Mouse (Mus musculus) limb, embryonic 10.5 days (tissue): ENCODE data around the gene Dlg3. TPM values are rescaled to one million over a fixed set of nuclear protein-coding genes. Genes with fewer than 3 reads are reported as not detected.

Source experiments
- DNase-seq: peaks from one replicate; pipeline ENCODE4 v3.0.0-alpha.2; 2017; ENCODE audit warnings: low spot score
- H3K27ac ChIP-seq: fragments of 300-500 bp; sonication (generic); 2 replicates; pipeline ENCODE4 v1.5.1; 2016; ENCODE audit warnings: mild to moderate bottlenecking
- H3K27me3 ChIP-seq: fragments of 300-500 bp; sonication (generic); 2 replicates; pipeline ENCODE4 v1.6.1; 2016; ENCODE audit warnings: low read depth, mild to moderate bottlenecking; ENCODE audit not compliant: poor library complexity, severe bottlenecking
- H3K36me3 ChIP-seq: fragments of 300-500 bp; sonication (generic); 2 replicates; pipeline ENCODE4 v1.6.1; 2016; ENCODE audit warnings: mild to moderate bottlenecking, moderate library complexity
- H3K4me1 ChIP-seq: fragments of 300-500 bp; sonication (generic); 2 replicates; pipeline ENCODE4 v1.6.1; 2016
- H3K4me3 ChIP-seq: fragments of 300-500 bp; sonication (generic); 2 replicates; pipeline ENCODE4 v1.5.1; 2016; ENCODE audit warnings: mild to moderate bottlenecking, moderate library complexity
- H3K9me3 ChIP-seq: fragments of 300-500 bp; sonication (generic); replicated peaks from 2 replicates; pipeline ENCODE4 v1.6.1; 2016; ENCODE audit warnings: mild to moderate bottlenecking
- WGBS: fragments of 180-500 bp; shearing (Covaris S2); methylation state at CpG from one replicate; pipeline ENCODE4 v1.1.7; 2016; 5-methylcytosine and 5-hydroxymethylcytosine counted together
- polyA plus RNA-seq: library from polyadenylated mRNA; unstranded; fragments of >200 nt; fragmentation: Nextera tagmentation; extraction: Ambion mirVana; gene quantifications from 2 replicates; pipeline ENCODE4 v1.2.1, GENCODE M21; 2016

Gene Dlg3
- polyA plus RNA-seq, 1 experiment from 2014 or later, result 17.4 TPM

GRCm38 (mm10) chrX:100802034-100802433 is 34.5 kb downstream of the Dlg3 start:
- no peak overlapping the region for H3K27ac ChIP-seq
- peaks cover 90% of the 10 kb centered on the region for H3K27me3 ChIP-seq
- H3K36me3 ChIP-seq, result peaks cover 75% of the 10 kb centered on the region
- H3K4me1 ChIP-seq, result no peaks in the 10 kb centered on the region
- 79% methylated on average over 6 of the region's 6 CpGs for WGBS
- H3K9me3 ChIP-seq, result no peaks in the 10 kb centered on the region
- no peak overlapping the region for H3K4me3 ChIP-seq
- no peak for DNase-seq

GRCm38 (mm10) chrX:100811129-100811528 is 43.6 kb downstream of the Dlg3 start:
- Histone ChIP-seq H3K27me3 (peaks cover 99% of the 10 kb centered on the region), H3K9me3 (no peaks in the 10 kb centered on the region), H3K4me3 (no peak overlapping the region), H3K27ac (no peak overlapping the region), H3K4me1 (no peaks in the 10 kb centered on the region), H3K36me3 (peaks cover 100% of the 10 kb centered on the region)
- 88% methylated on average over 4 of the region's 4 CpGs for WGBS
- DNase-seq, result no peak

DNA sequence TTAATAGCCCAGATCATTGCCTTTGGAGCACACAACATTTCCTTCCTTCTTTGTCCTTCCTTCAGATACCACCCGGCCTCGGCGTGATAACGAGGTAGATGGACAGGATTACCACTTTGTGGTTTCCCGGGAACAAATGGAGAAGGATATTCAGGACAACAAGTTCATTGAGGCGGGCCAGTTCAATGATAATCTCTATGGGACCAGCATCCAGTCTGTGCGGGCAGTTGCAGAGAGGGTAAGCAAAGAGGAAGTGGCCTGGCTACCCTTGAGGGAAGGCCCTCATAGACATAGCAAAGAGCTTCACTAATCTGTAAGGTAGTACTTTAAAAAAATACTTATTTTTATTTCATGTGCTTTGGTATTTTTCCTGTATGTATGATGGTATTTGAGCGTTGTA is 46.6 kb downstream of the Dlg3 start:
- DNase-seq, result no peak
- Histone ChIP-seq H3K27ac (no peak overlapping the region), H3K36me3 (peaks cover 96% of the 10 kb centered on the region), H3K4me3 (no peak overlapping the region), H3K27me3 (peaks cover 96% of the 10 kb centered on the region), H3K9me3 (no peaks in the 10 kb centered on the region), H3K4me1 (no peaks in the 10 kb centered on the region)
- WGBS, result 94% methylated on average over 8 of the region's 8 CpGs

DNA sequence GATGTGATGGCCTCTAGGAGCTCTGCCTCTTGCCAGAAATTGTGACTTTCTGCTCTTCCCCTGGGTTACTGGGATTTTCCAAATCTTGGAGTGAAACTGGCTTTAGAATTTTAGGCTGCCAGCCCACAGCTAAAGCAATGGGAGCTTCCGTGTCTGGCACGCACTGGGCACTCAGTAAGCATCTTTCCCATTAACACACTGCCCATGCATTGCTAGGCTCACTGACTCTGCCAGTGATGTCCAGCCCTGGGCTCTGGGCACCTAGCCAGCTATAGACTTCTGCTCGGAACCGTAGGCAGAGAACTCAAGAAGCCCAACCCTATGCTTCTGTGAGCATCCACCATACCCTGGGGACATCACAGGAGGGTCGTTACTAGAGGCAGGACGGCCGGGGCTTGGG is 48.2 kb downstream of the Dlg3 start:
- WGBS, result 90% methylated on average over 7 of the region's 7 CpGs
- no peak overlapping the region for H3K27ac ChIP-seq
- H3K4me3 ChIP-seq, result no peak overlapping the region
- no peaks in the 10 kb centered on the region for H3K4me1 ChIP-seq
- peaks cover 81% of the 10 kb centered on the region for H3K36me3 ChIP-seq
- H3K27me3 ChIP-seq, result peaks cover 94% of the 10 kb centered on the region
- DNase-seq, result no peak
- H3K9me3 ChIP-seq, result no peaks in the 10 kb centered on the region

GRCm38 (mm10) chrX:100818681-100819080 is 51.2 kb downstream of the Dlg3 start:
- no peaks in the 10 kb centered on the region for H3K4me1 ChIP-seq
- WGBS, result 94% methylated on average over 9 of the region's 9 CpGs
- H3K36me3 ChIP-seq, result peaks cover 52% of the 10 kb centered on the region
- no peaks in the 10 kb centered on the region for H3K9me3 ChIP-seq
- H3K27me3 ChIP-seq, result peaks cover 92% of the 10 kb centered on the region
- H3K27ac ChIP-seq, result no peak overlapping the region
- no peak overlapping the region for H3K4me3 ChIP-seq
- no peak for DNase-seq

GRCm38 (mm10) chrX:100821149-100821548 is 53.6 kb downstream of the Dlg3 start:
- Histone ChIP-seq H3K4me1 (no peaks in the 10 kb centered on the region), H3K36me3 (peaks cover 27% of the 10 kb centered on the region), H3K27me3 (peaks cover 80% of the 10 kb centered on the region), H3K4me3 (no peak overlapping the region), H3K9me3 (no peaks in the 10 kb centered on the region), H3K27ac (no peak overlapping the region)
- no peak for DNase-seq
- WGBS, result 75% methylated on average over 1 of the region's 1 CpGs

- WGBS, result 78% methylated on average over 1 of the region's 1 CpGs
- peaks cover 81% of the 10 kb centered on the region for H3K27me3 ChIP-seq
- no peak overlapping the region for H3K27ac ChIP-seq
- no peaks in the 10 kb centered on the region for H3K4me1 ChIP-seq
- no peaks in the 10 kb centered on the region for H3K36me3 ChIP-seq
- H3K4me3 ChIP-seq, result no peak overlapping the region
- DNase-seq, result no peak
- H3K9me3 ChIP-seq, result no peaks in the 10 kb centered on the region
Observed at GRCm38 (mm10) chrX:100825557-100825956, 58.0 kb downstream of the Dlg3 start.

- 86% methylated on average over 2 of the region's 2 CpGs for WGBS
Observed at GRCm38 (mm10) chrX:100832806-100833205, 65.3 kb downstream of the Dlg3 start.

DNA sequence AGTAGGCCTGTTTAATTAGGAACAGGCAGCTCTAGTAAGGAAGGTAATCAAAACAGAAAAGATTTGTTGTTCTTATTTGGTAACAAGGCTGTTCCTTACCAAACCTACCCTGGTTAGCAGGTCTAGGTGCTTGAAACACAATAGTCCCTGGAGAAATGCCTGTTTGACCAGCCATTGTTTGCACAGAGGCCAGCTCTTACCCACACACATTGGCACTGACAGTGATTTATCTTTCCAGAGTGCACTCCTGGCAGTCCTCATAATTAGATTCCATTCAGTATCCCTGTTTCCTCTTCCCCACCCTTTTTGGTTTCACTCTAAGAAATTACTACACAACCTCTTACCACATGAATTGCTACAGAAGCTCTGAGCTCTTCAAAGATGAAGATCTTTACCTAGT is 71.7 kb downstream of the Dlg3 start:
- Histone ChIP-seq H3K27me3 (peaks cover 87% of the 10 kb centered on the region), H3K36me3 (no peaks in the 10 kb centered on the region)
- no peak for DNase-seq

More at GRCm38 (mm10) chrX:100832806-100833205, 65.3 kb downstream of the Dlg3 start:
- no peak overlapping the region for H3K4me3 ChIP-seq
- no peaks in the 10 kb centered on the region for H3K36me3 ChIP-seq
- no peaks in the 10 kb centered on the region for H3K9me3 ChIP-seq
- peaks cover 81% of the 10 kb centered on the region for H3K27me3 ChIP-seq
- no peak for DNase-seq
- no peaks in the 10 kb centered on the region for H3K4me1 ChIP-seq
- no peak overlapping the region for H3K27ac ChIP-seq

More for the DNA sequence above, 71.7 kb downstream of the Dlg3 start:
- H3K4me1 ChIP-seq, result no peaks in the 10 kb centered on the region
- no peaks in the 10 kb centered on the region for H3K9me3 ChIP-seq
- H3K27ac ChIP-seq, result no peak overlapping the region
- no peak overlapping the region for H3K4me3 ChIP-seq

Other genes with a start within 250 kb of the Dlg3 start
- gene Dgat2l6, start 242.9 kb upstream of the Dlg3 start, polyA plus RNA-seq, result not detected in 2 replicates
- not detected in 2 replicates for gene Awat1, start 195.5 kb upstream of the Dlg3 start, polyA plus RNA-seq
- gene P2ry4, start 172.9 kb upstream of the Dlg3 start, polyA plus RNA-seq, result not detected in 2 replicates
- not detected in 2 replicates for gene Arr3, start 162.2 kb upstream of the Dlg3 start, polyA plus RNA-seq
- gene Kif4, start 142.0 kb upstream of the Dlg3 start, polyA plus RNA-seq, result 32.8 and 39.7 TPM in 2 replicates
- 111 and 119 TPM in 2 replicates for gene Pdzd11, start 141.2 kb upstream of the Dlg3 start, polyA plus RNA-seq
- gene Gdpd2, start 37.8 kb upstream of the Dlg3 start, polyA plus RNA-seq, result 1.4 and 1.5 TPM in 2 replicates